Mouse (Mus musculus): ENCODE data around the gene Klhdc4. TPM values are rescaled to one million over a fixed set of nuclear protein-coding genes. Genes with fewer than 3 reads are reported as not detected.

The Klhdc4 gene
- polyA plus RNA-seq, 1 experiment from 2014 or later: 49.4 TPM

DNA sequence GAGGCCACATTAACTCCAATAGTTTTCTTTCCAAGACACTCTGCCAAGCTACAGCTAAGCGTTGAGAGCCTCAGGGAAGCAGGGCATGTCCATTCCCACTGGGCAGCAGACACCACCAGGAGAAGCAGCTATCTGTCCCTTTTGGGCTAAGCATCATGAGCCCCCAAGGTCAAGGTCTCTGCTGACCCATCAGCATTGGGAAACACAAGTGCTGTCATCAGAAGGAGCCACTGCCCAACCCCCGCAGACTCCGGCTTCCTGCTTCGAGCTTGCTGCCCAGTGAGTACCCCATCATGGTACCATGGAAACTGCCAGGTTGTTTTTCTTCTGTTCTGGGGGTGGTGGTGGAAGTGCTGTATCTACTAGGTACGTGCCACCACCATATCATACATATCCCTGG is 38.8 kb upstream of the Klhdc4 start:
- no peak overlapping the region for H3K4me2 ChIP-seq
- no peaks in the 10 kb centered on the region for H3K4me1 ChIP-seq (ENCODE audit: control insufficient read depth, insufficient read depth, low read length)
- H3K36me3 ChIP-seq (ENCODE audit: control insufficient read depth, insufficient read depth, low read length): no peaks in the 10 kb centered on the region
- no peak for ATAC-seq (ENCODE audit: low FRiP score)
- no peaks in the 10 kb centered on the region for H3K9me3 ChIP-seq (ENCODE audit: control insufficient read depth, low read length)
- H3K27ac ChIP-seq (ENCODE audit: low read depth, low read length): no peak overlapping the region
- no peak overlapping the region for H3K9ac ChIP-seq (ENCODE audit: low read length)
- no peak for DNase-seq (ENCODE audit: low spot score, missing footprints)
- no peak overlapping the region for H3K4me3 ChIP-seq (ENCODE audit: low read depth, low read length)
- WGBS: 92% methylated on average over 5 of the region's 5 CpGs
- H3K27me3 ChIP-seq (ENCODE audit: control insufficient read depth, insufficient read depth, low read length): no peaks in the 10 kb centered on the region

DNA sequence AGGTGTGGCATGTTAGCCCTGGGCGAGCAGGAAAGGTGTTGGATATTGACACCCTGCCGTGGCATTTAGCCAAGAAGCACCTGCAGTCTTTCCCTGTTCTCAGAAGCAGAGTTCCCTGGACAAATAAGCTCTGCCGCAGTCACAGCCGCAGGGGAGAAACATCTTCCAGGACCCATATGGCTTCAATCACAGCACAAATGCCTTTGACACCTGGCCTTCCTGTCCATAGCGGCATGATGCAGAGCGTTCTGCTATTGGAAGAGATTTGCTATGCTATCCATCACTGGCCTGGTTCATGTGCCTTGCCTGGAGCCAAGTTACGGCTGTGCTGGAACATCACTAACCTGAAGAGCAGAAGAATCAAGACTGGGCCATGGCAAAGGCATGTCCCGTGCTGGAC is 36.0 kb upstream of the Klhdc4 start:
- ATAC-seq (ENCODE audit: low FRiP score) (no peak), DNase-seq (ENCODE audit: low spot score, missing footprints) (no peak)
- 85% methylated on average over 8 of the region's 8 CpGs for WGBS
- no peaks in the 10 kb centered on the region for H3K4me1 ChIP-seq (ENCODE audit: control insufficient read depth, insufficient read depth, low read length)
- no peak overlapping the region for H3K27ac ChIP-seq (ENCODE audit: low read depth, low read length)
- no peaks in the 10 kb centered on the region for H3K27me3 ChIP-seq (ENCODE audit: control insufficient read depth, insufficient read depth, low read length)
- H3K4me3 ChIP-seq (ENCODE audit: low read depth, low read length): no peak overlapping the region
- H3K9me3 ChIP-seq (ENCODE audit: control insufficient read depth, low read length): no peaks in the 10 kb centered on the region
- no peaks in the 10 kb centered on the region for H3K36me3 ChIP-seq (ENCODE audit: control insufficient read depth, insufficient read depth, low read length)
- H3K4me2 ChIP-seq: no peak overlapping the region
- H3K9ac ChIP-seq (ENCODE audit: low read length): no peak overlapping the region

DNA sequence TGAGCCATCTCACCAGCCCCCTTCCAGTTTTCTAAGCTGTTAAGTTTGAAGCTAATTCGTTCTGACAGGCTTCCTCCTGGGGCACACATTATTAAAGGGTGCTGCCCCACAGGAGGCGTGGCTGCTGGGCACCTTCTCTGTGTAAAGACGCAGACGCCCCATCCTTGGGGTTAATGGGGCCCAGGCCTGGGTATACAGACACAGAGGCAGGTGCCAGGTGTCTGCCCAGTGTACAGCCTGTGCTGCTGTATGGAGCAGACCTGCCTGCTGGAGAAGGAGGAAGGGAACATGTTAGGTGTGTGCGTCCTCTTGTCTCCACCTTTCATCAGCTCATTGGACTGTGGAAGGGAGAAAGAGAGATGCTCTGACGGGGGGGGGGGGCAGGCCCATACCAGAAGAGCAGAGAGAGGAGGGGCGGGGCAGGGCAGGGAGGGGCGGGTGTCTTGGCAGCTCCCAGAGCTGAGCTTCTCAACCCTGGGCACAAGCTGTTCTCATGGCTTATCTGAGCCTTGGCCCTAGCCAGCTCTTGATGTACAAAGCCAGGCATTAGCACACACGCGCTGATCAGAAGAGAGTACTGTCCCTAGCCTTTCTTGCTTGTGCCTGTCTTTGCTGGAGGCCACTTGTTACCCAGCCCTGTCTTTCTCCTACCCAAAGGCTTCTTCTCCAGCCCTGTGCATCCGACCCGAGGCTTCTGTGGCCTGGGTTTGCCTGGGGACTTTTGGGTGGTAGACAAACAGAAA is 32.6 kb upstream of the Klhdc4 start:
- Histone ChIP-seq H3K27me3 (ENCODE audit: control insufficient read depth, insufficient read depth, low read length) (no peaks in the 10 kb centered on the region), H3K4me1 (ENCODE audit: control insufficient read depth, insufficient read depth, low read length) (peaks cover 2% of the 10 kb centered on the region; the same call in 1 of the 2 replicates), H3K4me2 (no peak overlapping the region), H3K9me3 (ENCODE audit: control insufficient read depth, low read length) (no peaks in the 10 kb centered on the region), H3K27ac (ENCODE audit: low read depth, low read length) (no peak overlapping the region), H3K36me3 (ENCODE audit: control insufficient read depth, insufficient read depth, low read length) (no peaks in the 10 kb centered on the region), H3K4me3 (ENCODE audit: low read depth, low read length) (no peak overlapping the region), H3K9ac (ENCODE audit: low read length) (no peak overlapping the region)
- DNase-seq (ENCODE audit: low spot score, missing footprints) (no peak), ATAC-seq (ENCODE audit: low FRiP score) (no peak)
- 65% methylated on average over 12 of the region's 12 CpGs for WGBS

DNA sequence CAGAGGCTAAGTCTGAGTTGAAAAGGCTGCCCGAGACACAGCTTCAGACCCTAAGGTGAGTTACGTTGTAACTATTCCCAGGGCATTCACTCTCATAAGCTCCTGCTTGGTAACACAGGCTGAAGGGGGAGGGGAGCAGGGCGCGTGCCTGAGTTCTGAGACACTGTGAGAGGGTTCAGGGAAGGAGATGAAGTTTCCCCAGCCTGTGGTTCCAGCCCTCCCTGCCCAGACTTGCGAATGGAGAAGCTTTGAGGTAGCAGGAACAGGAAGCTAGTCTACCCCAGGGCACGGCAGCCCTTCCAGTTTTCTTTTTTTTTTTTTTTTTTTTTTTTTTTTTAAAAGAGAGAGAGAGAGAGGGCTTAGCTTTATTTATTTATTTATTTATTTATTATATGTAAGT is 31.9 kb upstream of the Klhdc4 start:
- no peaks in the 10 kb centered on the region for H3K9me3 ChIP-seq (ENCODE audit: control insufficient read depth, low read length)
- ATAC-seq (ENCODE audit: low FRiP score) (no peak), DNase-seq (ENCODE audit: low spot score, missing footprints) (no peak)
- H3K4me1 ChIP-seq (ENCODE audit: control insufficient read depth, insufficient read depth, low read length): peaks cover 2% of the 10 kb centered on the region; the same call in 1 of the 2 replicates
- H3K36me3 ChIP-seq (ENCODE audit: control insufficient read depth, insufficient read depth, low read length): no peaks in the 10 kb centered on the region
- 61% methylated on average over 6 of the region's 6 CpGs for WGBS
- no peaks in the 10 kb centered on the region for H3K27me3 ChIP-seq (ENCODE audit: control insufficient read depth, insufficient read depth, low read length)
- H3K27ac ChIP-seq (ENCODE audit: low read depth, low read length): no peak overlapping the region
- H3K4me3 ChIP-seq (ENCODE audit: low read depth, low read length): no peak overlapping the region
- H3K4me2 ChIP-seq: no peak overlapping the region
- no peak overlapping the region for H3K9ac ChIP-seq (ENCODE audit: low read length)

DNA sequence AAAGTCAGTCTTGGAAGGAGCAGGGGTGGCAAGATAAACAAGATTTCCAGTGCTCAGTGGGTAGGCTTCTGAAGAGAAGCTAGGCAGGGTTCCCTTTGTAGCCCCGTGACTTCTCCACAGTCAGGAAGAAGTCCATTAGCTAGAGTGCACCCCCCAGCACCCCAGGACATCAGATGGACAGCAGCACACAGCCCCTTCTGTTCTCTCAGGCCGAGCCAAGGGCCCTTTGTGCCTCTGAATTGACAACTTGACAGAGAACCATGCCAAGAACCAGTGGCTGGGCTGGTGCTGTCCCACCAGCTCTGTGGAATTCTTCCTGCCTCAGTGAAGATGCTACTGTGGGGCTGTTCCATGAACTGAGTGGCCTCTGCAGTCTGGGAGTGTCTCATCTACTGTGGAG is 28.4 kb upstream of the Klhdc4 start:
- no peak for ATAC-seq (ENCODE audit: low FRiP score)
- no peaks in the 10 kb centered on the region for H3K27me3 ChIP-seq (ENCODE audit: control insufficient read depth, insufficient read depth, low read length)
- H3K27ac ChIP-seq (ENCODE audit: low read depth, low read length): no peak overlapping the region
- H3K4me2 ChIP-seq: no peak overlapping the region
- no peaks in the 10 kb centered on the region for H3K9me3 ChIP-seq (ENCODE audit: control insufficient read depth, low read length)
- WGBS: 66% methylated on average over 2 of the region's 2 CpGs
- H3K9ac ChIP-seq (ENCODE audit: low read length): no peak overlapping the region
- H3K4me1 ChIP-seq (ENCODE audit: control insufficient read depth, insufficient read depth, low read length): peaks cover 2% of the 10 kb centered on the region; the same call in 1 of the 2 replicates
- no peak for DNase-seq (ENCODE audit: low spot score, missing footprints)
- H3K36me3 ChIP-seq (ENCODE audit: control insufficient read depth, insufficient read depth, low read length): no peaks in the 10 kb centered on the region
- no peak overlapping the region for H3K4me3 ChIP-seq (ENCODE audit: low read depth, low read length)

DNA sequence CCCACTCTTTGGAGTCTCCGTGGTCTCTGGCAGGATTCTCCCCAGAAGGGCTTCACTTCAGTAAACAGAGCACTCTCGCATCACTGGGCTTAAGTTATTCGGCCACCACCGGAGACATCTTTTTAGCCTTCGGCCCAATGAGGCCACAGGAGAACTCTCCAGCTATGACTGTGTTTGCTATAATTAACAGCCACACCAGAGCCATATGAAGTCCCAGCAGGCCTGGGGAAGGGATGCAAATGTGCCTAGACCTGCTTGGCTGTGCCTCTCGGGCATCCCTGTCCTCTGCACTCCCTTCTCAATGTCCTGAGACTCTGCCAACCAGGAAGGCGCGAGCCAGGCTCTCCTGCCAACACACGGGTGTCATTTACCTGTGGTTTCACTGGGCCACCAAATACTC is 28.0 kb upstream of the Klhdc4 start:
- H3K4me2 ChIP-seq: no peak overlapping the region
- DNase-seq (ENCODE audit: low spot score, missing footprints) (no peak), ATAC-seq (ENCODE audit: low FRiP score) (no peak)
- no peaks in the 10 kb centered on the region for H3K36me3 ChIP-seq (ENCODE audit: control insufficient read depth, insufficient read depth, low read length)
- H3K4me1 ChIP-seq (ENCODE audit: control insufficient read depth, insufficient read depth, low read length): peaks cover 2% of the 10 kb centered on the region; the same call in 1 of the 2 replicates
- H3K9ac ChIP-seq (ENCODE audit: low read length): no peak overlapping the region
- no peak overlapping the region for H3K27ac ChIP-seq (ENCODE audit: low read depth, low read length)
- no peak overlapping the region for H3K4me3 ChIP-seq (ENCODE audit: low read depth, low read length)
- WGBS: 60% methylated on average over 9 of the region's 9 CpGs
- no peaks in the 10 kb centered on the region for H3K9me3 ChIP-seq (ENCODE audit: control insufficient read depth, low read length)
- H3K27me3 ChIP-seq (ENCODE audit: control insufficient read depth, insufficient read depth, low read length): no peaks in the 10 kb centered on the region

DNA sequence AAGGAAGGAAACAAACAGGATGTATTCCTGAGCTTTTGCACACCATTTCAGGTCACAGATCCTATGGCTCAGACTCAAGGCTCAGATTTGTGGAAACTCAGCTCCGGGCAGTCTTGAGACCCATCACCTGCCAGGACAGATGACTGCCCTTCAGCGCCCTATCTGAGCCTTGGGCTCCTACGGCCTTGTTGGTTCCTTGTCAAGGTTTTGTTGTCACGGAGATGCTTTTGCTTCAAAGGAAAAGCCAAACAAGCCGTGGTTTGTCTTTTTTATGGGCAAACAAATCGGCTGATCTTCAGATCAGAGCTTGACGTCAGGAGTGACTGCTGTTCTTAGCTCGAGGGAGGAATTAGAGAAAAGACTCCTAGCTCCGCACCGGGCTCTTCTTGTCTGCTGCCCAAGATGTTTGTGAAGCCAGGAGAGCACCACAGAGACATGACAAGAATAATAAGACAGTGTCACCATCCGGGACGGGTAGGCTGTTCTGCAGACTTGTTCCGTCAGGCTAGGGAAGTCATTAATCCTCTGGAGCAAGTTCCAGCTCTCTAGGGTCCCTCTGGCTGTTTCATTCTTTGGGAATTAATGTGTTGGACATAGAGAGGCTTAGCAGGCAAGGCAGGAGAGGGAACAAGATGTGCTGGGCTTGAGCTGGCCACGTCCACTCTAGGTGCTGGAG is 26.8 kb upstream of the Klhdc4 start:
- H3K27me3 ChIP-seq (ENCODE audit: control insufficient read depth, insufficient read depth, low read length): no peaks in the 10 kb centered on the region
- no peak overlapping the region for H3K4me3 ChIP-seq (ENCODE audit: low read depth, low read length)
- 86% methylated on average over 14 of the region's 14 CpGs for WGBS
- DNase-seq (ENCODE audit: low spot score, missing footprints): no peak
- no peaks in the 10 kb centered on the region for H3K9me3 ChIP-seq (ENCODE audit: control insufficient read depth, low read length)
- H3K27ac ChIP-seq (ENCODE audit: low read depth, low read length): no peak overlapping the region
- no peak for ATAC-seq (ENCODE audit: low FRiP score)
- no peaks in the 10 kb centered on the region for H3K36me3 ChIP-seq (ENCODE audit: control insufficient read depth, insufficient read depth, low read length)
- no peak overlapping the region for H3K4me2 ChIP-seq
- H3K9ac ChIP-seq (ENCODE audit: low read length): no peak overlapping the region
- peaks cover 2% of the 10 kb centered on the region for H3K4me1 ChIP-seq (ENCODE audit: control insufficient read depth, insufficient read depth, low read length)

DNA sequence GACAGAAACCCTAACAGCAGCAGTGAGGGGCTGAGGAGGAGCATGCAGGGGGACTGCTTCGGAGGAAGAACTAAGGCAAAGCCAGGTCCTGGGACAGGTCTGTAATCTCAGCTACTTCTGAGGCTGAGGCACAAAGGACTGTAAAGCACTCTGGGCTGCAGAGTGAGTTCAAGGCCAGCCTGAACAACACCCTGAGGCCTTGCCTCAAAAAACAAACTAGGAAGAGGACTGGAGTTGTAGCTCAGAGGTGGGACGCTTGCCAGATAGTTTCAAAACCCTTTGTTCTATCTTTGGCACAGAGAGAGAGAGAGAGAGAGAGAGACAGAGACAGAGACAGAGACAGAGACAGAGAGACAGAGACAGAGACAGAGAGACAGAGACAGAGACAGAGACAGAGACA is 24.2 kb upstream of the Klhdc4 start:
- Histone ChIP-seq H3K27me3 (ENCODE audit: control insufficient read depth, insufficient read depth, low read length) (no peaks in the 10 kb centered on the region), H3K9me3 (ENCODE audit: control insufficient read depth, low read length) (no peaks in the 10 kb centered on the region), H3K4me2 (no peak overlapping the region), H3K4me1 (ENCODE audit: control insufficient read depth, insufficient read depth, low read length) (peaks cover 11% of the 10 kb centered on the region), H3K36me3 (ENCODE audit: control insufficient read depth, insufficient read depth, low read length) (no peaks in the 10 kb centered on the region), H3K9ac (ENCODE audit: low read length) (no peak overlapping the region), H3K4me3 (ENCODE audit: low read depth, low read length) (no peak overlapping the region), H3K27ac (ENCODE audit: low read depth, low read length) (no peak overlapping the region)
- WGBS: 89% methylated on average over 2 of the region's 2 CpGs
- ATAC-seq (ENCODE audit: low FRiP score): no peak
- DNase-seq (ENCODE audit: low spot score, missing footprints): no peak

DNA sequence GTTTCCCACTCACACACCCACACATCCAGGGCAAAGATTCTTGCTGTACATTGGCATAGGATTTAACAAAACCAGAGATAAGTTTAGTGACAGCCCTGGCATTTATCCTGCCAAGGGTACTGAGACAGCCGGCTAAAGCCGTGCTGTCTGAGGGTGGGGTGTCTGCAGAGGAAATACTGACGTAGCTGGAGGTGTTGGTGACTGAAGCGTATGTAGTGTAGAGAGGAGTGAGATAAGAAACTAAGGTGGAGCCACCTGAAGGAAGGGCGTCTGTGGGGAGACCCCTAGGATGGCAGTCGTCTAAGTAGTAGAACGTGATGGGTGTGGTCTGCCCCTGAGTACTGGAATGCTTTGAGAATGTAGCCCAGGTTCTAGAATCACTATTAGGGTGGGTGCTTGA is 23.1 kb upstream of the Klhdc4 start:
- ATAC-seq (ENCODE audit: low FRiP score) (no peak), DNase-seq (ENCODE audit: low spot score, missing footprints) (no peak)
- WGBS: 63% methylated on average over 7 of the region's 7 CpGs
- Histone ChIP-seq H3K4me1 (ENCODE audit: control insufficient read depth, insufficient read depth, low read length) (peaks cover 11% of the 10 kb centered on the region), H3K36me3 (ENCODE audit: control insufficient read depth, insufficient read depth, low read length) (no peaks in the 10 kb centered on the region), H3K9me3 (ENCODE audit: control insufficient read depth, low read length) (no peaks in the 10 kb centered on the region), H3K4me3 (ENCODE audit: low read depth, low read length) (no peak overlapping the region), H3K4me2 (no peak overlapping the region), H3K27me3 (ENCODE audit: control insufficient read depth, insufficient read depth, low read length) (no peaks in the 10 kb centered on the region), H3K9ac (ENCODE audit: low read length) (no peak overlapping the region), H3K27ac (ENCODE audit: low read depth, low read length) (no peak overlapping the region)
